Mouse (Mus musculus) G1E (cell line): ENCODE results near the gene Amfr. TPM values are rescaled to one million over a fixed set of nuclear protein-coding genes. Genes with fewer than 3 reads are reported as not detected.

Experiments used
- ATAC-seq: 2 replicates; pipeline ENCODE4 v1.8.0; 2016; ENCODE audit warnings: mild to moderate bottlenecking; ENCODE audit not compliant: insufficient number of reproducible peaks, poor library complexity, low FRiP score, severe bottlenecking; ENCODE audit errors: extremely low read depth
- DNase-seq: peaks from one replicate; pipeline ENCODE4 v3.0.0; 2012; ENCODE audit warnings: low spot score
- H3K27me3 ChIP-seq: 2 replicates; pipeline ENCODE4 v1.6.1; 2012; ENCODE audit warnings: mild to moderate bottlenecking, low read length, inconsistent platforms; ENCODE audit not compliant: insufficient read depth
- H3K36me3 ChIP-seq: replicated peaks from 2 replicates; pipeline ENCODE3; 2012; ENCODE audit warnings: mild to moderate bottlenecking, inconsistent platforms
- H3K4me1 ChIP-seq: 2 replicates; pipeline ENCODE4 v1.6.1; 2012; ENCODE audit warnings: low read depth, low read length, inconsistent platforms, mixed read lengths; ENCODE audit not compliant: insufficient read depth
- H3K4me3 ChIP-seq: 2 replicates; pipeline ENCODE4 v1.5.1; 2012; ENCODE audit warnings: low read depth, mild to moderate bottlenecking, inconsistent platforms, low read length, moderate library complexity, mixed read lengths
- H3K9me3 ChIP-seq: replicated peaks from 2 replicates; pipeline ENCODE4 v1.6.1; 2012; ENCODE audit warnings: inconsistent platforms
- CTCF ChIP-seq: IDR thresholded peaks from 2 replicates; pipeline ENCODE4 v1.5.1; 2012; ENCODE audit warnings: low read depth, low read length, inconsistent platforms, mixed read lengths
- GATA1 ChIP-seq: IDR thresholded peaks from 2 replicates; pipeline ENCODE4 v1.6.1; 2012; ENCODE audit warnings: borderline replicate concordance, low read length, inconsistent platforms, mixed read lengths
- GATA2 ChIP-seq: IDR thresholded peaks from 2 replicates; pipeline ENCODE4 v1.6.1; 2012; ENCODE audit warnings: low read depth, low read length, inconsistent platforms, borderline replicate concordance
- POLR2AphosphoS5 ChIP-seq: IDR thresholded peaks from 2 replicates; pipeline ENCODE4 v1.6.1; 2012; ENCODE audit warnings: low read depth, low read length, inconsistent platforms; ENCODE audit not compliant: insufficient replicate concordance
- TAL1 ChIP-seq: conservative IDR thresholded peaks from 2 replicates; pipeline ENCODE4 v1.6.1; 2012; ENCODE audit warnings: low read depth, low read length, inconsistent platforms, mixed read lengths
- polyA plus RNA-seq: library from polyadenylated mRNA; stranded (reverse); fragments of >175 nt; gene quantifications from 2 replicates; pipeline ENCODE4 v1.2.3, GENCODE M21; 2012
- total RNA-seq, 2 experiments: library from RNA; stranded (forward) in 1 of 2; stranded (reverse) in 1 of 2; fragments of 200-1000 nt in 1 of 2; fragments of >200 nt in 1 of 2; fragmentation: Nextera tagmentation in 1 of 2; gene quantifications; 2 replicates each; pipeline ENCODE4 v1.2.3; 2014 to 2017

Gene Amfr
- total and polyA plus RNA-seq, 3 experiments: 26.1 to 108 (median 35.7) TPM

DNA sequence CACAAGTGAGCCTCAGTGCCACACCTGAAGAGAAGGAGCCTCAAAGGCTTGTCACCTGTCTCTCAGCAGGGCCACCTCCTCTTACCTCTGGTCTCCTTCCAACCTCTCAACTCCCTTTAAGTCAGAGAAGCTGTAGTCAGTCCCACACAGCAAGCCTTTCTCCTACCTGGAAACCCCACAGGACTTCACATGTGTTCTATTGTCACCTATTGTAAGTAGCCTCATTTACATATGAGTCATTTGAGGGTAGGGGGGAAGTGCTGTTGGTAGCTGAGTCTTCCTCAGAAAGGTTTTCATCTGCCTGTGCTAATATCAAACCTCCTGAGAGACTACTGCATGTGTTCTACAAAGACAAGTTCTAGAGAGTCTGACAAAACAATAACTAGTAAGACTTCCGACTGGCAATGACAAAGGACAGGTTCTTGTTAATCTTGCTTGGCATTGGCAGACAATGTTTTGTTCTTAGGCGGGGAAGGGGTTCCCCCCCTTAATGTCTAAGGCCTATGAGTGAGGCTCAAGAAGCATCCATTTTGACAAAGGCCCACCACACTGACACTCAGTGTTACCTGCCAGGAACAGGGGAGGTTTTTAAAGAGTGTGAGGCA lies 2.4 kb downstream of the Amfr start:
- Histone ChIP-seq H3K9me3 (no peaks in the 10 kb centered on the region), H3K27me3 (no peaks in the 10 kb centered on the region), H3K36me3 (peaks cover 51% of the 10 kb centered on the region), H3K4me3 (peak overlapping the region; percentile 25; the same call in 1 of the 2 replicates), H3K4me1 (peaks cover 42% of the 10 kb centered on the region)
- TF ChIP-seq GATA2: no peak
- TF ChIP-seq CTCF: no peak
- no peak for TF ChIP-seq TAL1
- TF ChIP-seq POLR2AphosphoS5: no peak
- TF ChIP-seq GATA1: no peak
- DNase-seq: peak; percentile 8
- ATAC-seq: no peak

DNA sequence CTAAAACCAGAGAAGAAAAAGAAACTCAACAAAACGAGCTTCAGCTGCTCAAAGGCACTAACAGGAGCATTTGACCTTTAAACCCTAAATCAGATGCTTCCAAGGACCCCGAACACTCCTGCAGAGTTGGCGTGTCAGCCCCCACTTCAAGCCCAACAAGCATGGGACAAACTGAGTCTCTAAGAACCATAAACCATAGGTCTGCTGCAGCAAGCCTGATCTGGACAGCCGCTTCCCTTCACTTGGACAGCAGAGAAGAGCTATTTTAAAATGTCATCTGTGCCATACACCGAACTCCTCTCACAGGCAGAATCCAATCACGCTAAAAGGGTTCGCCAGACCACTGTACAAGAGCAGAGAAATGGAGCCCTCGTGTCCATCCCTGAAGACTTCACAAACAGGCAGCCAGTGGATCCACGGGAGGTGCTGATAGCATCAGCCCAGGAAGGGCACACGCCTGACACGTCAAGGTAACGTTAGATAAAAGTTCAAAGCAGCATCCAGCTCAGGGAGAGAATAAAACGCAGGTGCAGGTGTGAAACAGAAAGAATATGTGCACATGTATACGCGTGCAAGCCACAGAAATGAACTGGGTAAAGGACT lies 3.3 kb downstream of the Amfr start:
- ATAC-seq: no peak
- peak; percentile 21 for DNase-seq
- Histone ChIP-seq H3K27me3 (no peaks in the 10 kb centered on the region), H3K9me3 (no peaks in the 10 kb centered on the region), H3K36me3 (peaks cover 51% of the 10 kb centered on the region), H3K4me1 (peaks cover 42% of the 10 kb centered on the region), H3K4me3 (peak overlapping the region; percentile 25; the same call in 1 of the 2 replicates)
- TF ChIP-seq TAL1 (no peak), GATA1 (no peak), CTCF (no peak)

DNA sequence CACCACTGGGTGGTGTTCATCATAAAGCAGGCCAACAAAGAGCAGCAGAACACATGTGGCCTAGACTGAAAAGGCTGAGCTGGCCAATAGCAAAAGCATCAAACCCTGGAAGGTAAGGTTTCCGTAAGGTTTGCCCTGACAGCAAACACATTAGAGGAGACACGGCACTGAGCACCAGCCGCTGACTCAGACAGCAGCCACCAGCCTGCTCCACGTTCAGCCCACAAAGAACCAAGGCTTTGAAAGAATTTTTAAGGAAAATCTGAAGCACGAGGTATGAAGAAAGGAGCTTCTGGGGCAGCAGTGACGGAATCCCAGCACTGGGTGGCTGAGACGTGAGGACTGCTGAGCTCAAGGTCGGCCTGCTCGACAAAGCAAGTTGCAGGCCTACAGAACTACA lies 8.5 kb downstream of the Amfr start:
- TF ChIP-seq POLR2AphosphoS5: no peak
- TF ChIP-seq TAL1: no peak
- no peak for TF ChIP-seq GATA1
- no peak for TF ChIP-seq CTCF
- H3K9me3 ChIP-seq: no peaks in the 10 kb centered on the region
- ATAC-seq: no peak
- DNase-seq: no peak
- H3K4me3 ChIP-seq: no peak overlapping the region
- H3K27me3 ChIP-seq: no peaks in the 10 kb centered on the region
- peaks cover 13% of the 10 kb centered on the region for H3K4me1 ChIP-seq
- H3K36me3 ChIP-seq: peaks cover 78% of the 10 kb centered on the region

DNA sequence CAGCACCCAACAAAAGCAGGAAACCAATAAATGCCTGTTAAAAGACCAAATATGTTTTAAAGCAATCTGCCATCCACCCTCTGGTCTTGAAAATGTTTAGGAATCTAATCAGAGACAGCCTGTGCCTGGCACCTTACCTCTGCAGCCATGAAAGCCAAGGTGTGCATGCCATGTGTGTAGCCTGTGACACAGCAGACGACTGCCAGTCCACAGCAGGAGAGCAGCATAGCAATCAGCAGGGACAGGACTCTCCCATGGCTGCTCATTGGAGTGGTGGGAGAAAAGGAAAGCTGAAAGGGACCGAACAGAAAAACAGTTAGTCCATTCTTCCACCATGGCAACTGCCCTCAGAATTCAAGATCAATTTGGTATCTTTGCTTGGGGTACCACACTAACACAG lies 13.7 kb downstream of the Amfr start:
- TF ChIP-seq GATA1 (no peak), CTCF (no peak), GATA2 (no peak), TAL1 (no peak), POLR2AphosphoS5 (no peak)
- H3K4me3 ChIP-seq: no peak overlapping the region
- H3K27me3 ChIP-seq: no peaks in the 10 kb centered on the region
- no peak for DNase-seq
- H3K4me1 ChIP-seq: no peaks in the 10 kb centered on the region; the same call in 1 of the 2 replicates
- H3K36me3 ChIP-seq: peaks cover 60% of the 10 kb centered on the region
- ATAC-seq: no peak
- H3K9me3 ChIP-seq: no peaks in the 10 kb centered on the region

DNA sequence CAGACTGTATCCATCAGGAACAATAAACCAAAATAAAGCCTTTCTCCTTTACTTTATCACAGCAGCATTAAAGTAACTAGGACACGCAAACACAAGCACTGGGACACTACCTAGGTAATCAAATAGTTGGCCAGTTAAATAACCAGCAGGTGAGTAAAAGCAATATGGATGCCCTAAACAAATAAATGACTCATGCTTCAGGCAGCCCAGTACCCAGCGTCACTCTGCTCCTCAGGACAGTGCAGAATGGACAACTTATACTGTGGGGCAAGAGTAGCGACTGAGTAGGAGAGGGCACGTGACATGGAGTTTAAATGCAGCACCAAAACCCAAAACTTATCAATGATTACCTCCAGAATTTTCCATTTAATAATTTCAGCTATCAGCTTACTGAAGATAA lies 22.9 kb downstream of the Amfr start:
- TF ChIP-seq CTCF (no peak), GATA2 (no peak)
- ATAC-seq (no peak), DNase-seq (no peak)
- no peaks in the 10 kb centered on the region for H3K27me3 ChIP-seq
- no peaks in the 10 kb centered on the region for H3K9me3 ChIP-seq
- 0 out of 2 replicates have a peak, but pooled peaks cover 2% of the 10 kb centered on the region for H3K4me1 ChIP-seq
- no peak overlapping the region for H3K4me3 ChIP-seq
- H3K36me3 ChIP-seq: peaks cover 61% of the 10 kb centered on the region

DNA sequence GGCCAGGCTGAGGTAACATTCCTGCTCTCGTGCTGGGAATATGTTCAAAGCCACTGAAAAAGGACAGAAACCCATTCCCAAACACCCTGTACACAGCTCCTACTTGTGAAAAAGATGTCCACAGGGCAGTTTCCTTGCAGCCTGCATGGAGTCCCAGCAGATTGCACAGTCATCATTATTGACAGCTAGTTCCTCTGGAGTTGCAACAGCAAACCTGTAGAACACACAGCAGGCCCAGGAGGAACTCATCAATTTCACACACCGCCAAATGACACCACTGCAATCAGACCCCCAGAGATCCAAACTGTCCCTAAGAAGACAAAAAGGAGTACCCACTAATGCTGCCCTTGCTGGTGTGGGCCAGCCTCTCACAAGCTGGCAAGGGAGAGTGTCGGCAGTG lies 27.9 kb downstream of the Amfr start:
- DNase-seq (no peak), ATAC-seq (no peak; the same call in 1 of the 2 replicates)
- H3K4me3 ChIP-seq: no peak overlapping the region
- H3K36me3 ChIP-seq: peaks cover 94% of the 10 kb centered on the region
- 0 out of 2 replicates have a peak, but pooled peaks cover 2% of the 10 kb centered on the region for H3K4me1 ChIP-seq
- H3K27me3 ChIP-seq: no peaks in the 10 kb centered on the region
- H3K9me3 ChIP-seq: no peaks in the 10 kb centered on the region
- TF ChIP-seq CTCF (no peak), TAL1 (no peak), GATA2 (no peak), GATA1 (no peak), POLR2AphosphoS5 (no peak)
